Mouse (Mus musculus): ENCODE measurements around the gene Cdc42bpb. TPM values are rescaled to one million over a fixed set of nuclear protein-coding genes. Genes with fewer than 3 reads are reported as not detected.

Gene Cdc42bpb
- polyA plus RNA-seq, 1 experiment = 164 TPM

DNA sequence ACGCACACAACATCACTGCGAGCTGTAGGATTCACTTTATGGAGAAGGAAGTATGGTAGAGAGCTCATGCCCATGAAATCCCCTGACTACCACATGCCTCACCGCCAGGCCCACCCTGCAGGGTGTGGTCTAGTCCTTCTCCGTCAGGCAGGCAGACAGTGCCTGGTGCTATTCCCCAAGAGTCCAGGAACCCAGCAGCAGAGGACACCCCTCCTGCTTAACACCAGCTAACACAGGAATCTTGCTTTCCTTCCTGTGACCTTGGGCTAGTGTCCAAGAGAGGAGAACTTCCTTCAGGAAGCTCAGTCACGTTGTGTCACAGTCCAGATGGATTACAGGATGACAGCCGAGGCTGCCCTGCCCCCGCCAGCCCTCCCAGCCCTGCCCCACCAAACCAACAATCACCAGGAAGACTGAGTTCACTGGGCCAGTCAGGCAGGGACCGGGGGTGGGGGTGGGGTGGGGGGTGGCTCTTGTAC lies 9.2 kb upstream of the Cdc42bpb start:
- H3K4me3 ChIP-seq (ENCODE audit: insufficient read depth, low read depth, low read length) = no peak overlapping the region
- H3K27ac ChIP-seq (ENCODE audit: insufficient read depth, low read depth, low read length) = peak overlapping the region; percentile 66
- TF ChIP-seq POLR2A (IDR thresholded peaks at IDR 0.05; ENCODE audit: low read depth, low read length) = no peak
- no peak for TF ChIP-seq CTCF (conservative IDR thresholded peaks at IDR 0.05; ENCODE audit: insufficient read depth, insufficient read length, low read depth, low read length)
- 28% methylated on average over 8 of the region's 8 CpGs for WGBS
- H3K4me1 ChIP-seq (ENCODE audit: control insufficient read depth, insufficient read depth, low read length) = peaks cover 9% of the 10 kb centered on the region; the same call in 1 of the 2 replicates
- peak; percentile 92 for DNase-seq
- H3K27me3 ChIP-seq (replicated peaks; ENCODE audit: control insufficient read depth, insufficient read depth, low read length) = no peaks in the 10 kb centered on the region
- no peaks in the 10 kb centered on the region for H3K36me3 ChIP-seq (ENCODE audit: control insufficient read depth, insufficient read depth, low read length)

GRCm38 (mm10) chr12:111385883-111386641 lies 8.5 kb upstream of the Cdc42bpb start:
- Histone ChIP-seq H3K27ac (ENCODE audit: insufficient read depth, low read depth, low read length) (peak overlapping the region; percentile 66), H3K27me3 (replicated peaks; ENCODE audit: control insufficient read depth, insufficient read depth, low read length) (no peaks in the 10 kb centered on the region), H3K4me3 (ENCODE audit: insufficient read depth, low read depth, low read length) (no peak overlapping the region), H3K4me1 (ENCODE audit: control insufficient read depth, insufficient read depth, low read length) (peaks cover 14% of the 10 kb centered on the region; the same call in 1 of the 2 replicates), H3K36me3 (ENCODE audit: control insufficient read depth, insufficient read depth, low read length) (no peaks in the 10 kb centered on the region)
- no peak for TF ChIP-seq POLR2A (IDR thresholded peaks at IDR 0.05; ENCODE audit: low read depth, low read length)
- TF ChIP-seq CTCF (conservative IDR thresholded peaks at IDR 0.05; ENCODE audit: insufficient read depth, insufficient read length, low read depth, low read length) = no peak
- no peak for DNase-seq
- WGBS = 76% methylated on average over 13 of the region's 13 CpGs

- no peak overlapping the region for H3K27ac ChIP-seq (ENCODE audit: insufficient read depth, low read depth, low read length)
- H3K27me3 ChIP-seq (replicated peaks; ENCODE audit: control insufficient read depth, insufficient read depth, low read length) = no peaks in the 10 kb centered on the region
- no peak for DNase-seq
- TF ChIP-seq POLR2A (IDR thresholded peaks at IDR 0.05; ENCODE audit: low read depth, low read length) = no peak
- TF ChIP-seq CTCF (conservative IDR thresholded peaks at IDR 0.05; ENCODE audit: insufficient read depth, insufficient read length, low read depth, low read length) = no peak
- 70% methylated on average over 12 of the region's 12 CpGs for WGBS
- H3K4me1 ChIP-seq (ENCODE audit: control insufficient read depth, insufficient read depth, low read length) = peaks cover 27% of the 10 kb centered on the region; the same call in 1 of the 2 replicates
- H3K4me3 ChIP-seq (ENCODE audit: insufficient read depth, low read depth, low read length) = no peak overlapping the region
- H3K36me3 ChIP-seq (ENCODE audit: control insufficient read depth, insufficient read depth, low read length) = no peaks in the 10 kb centered on the region
Observed at GRCm38 (mm10) chr12:111378812-111379211, 1.3 kb upstream of the Cdc42bpb start.

GRCm38 (mm10) chr12:111377986-111378490 lies 520 bp upstream of the Cdc42bpb start:
- under 1% methylated on average over 32 of the region's 32 CpGs for WGBS
- H3K4me1 ChIP-seq (ENCODE audit: control insufficient read depth, insufficient read depth, low read length) = peaks cover 32% of the 10 kb centered on the region
- DNase-seq = peak; percentile 59
- peak overlapping the region; percentile 96 for H3K4me3 ChIP-seq (ENCODE audit: insufficient read depth, low read depth, low read length)
- H3K27ac ChIP-seq (ENCODE audit: insufficient read depth, low read depth, low read length) = peak overlapping the region; percentile 95
- no peaks in the 10 kb centered on the region for H3K36me3 ChIP-seq (ENCODE audit: control insufficient read depth, insufficient read depth, low read length)
- H3K27me3 ChIP-seq (replicated peaks; ENCODE audit: control insufficient read depth, insufficient read depth, low read length) = no peaks in the 10 kb centered on the region
- TF ChIP-seq CTCF (conservative IDR thresholded peaks at IDR 0.05; ENCODE audit: insufficient read depth, insufficient read length, low read depth, low read length) (0 out of 2 replicates have a peak, but pooled peaks have one; percentile 10), POLR2A (IDR thresholded peaks at IDR 0.05; ENCODE audit: low read depth, low read length) (no peak)

- peak overlapping the region; percentile 97 for H3K27ac ChIP-seq (ENCODE audit: insufficient read depth, low read depth, low read length)
- no peak for TF ChIP-seq CTCF (conservative IDR thresholded peaks at IDR 0.05; ENCODE audit: insufficient read depth, insufficient read length, low read depth, low read length)
- no peak for TF ChIP-seq POLR2A (IDR thresholded peaks at IDR 0.05; ENCODE audit: low read depth, low read length)
- no peaks in the 10 kb centered on the region for H3K36me3 ChIP-seq (ENCODE audit: control insufficient read depth, insufficient read depth, low read length)
- under 1% methylated on average over 49 of the region's 49 CpGs for WGBS
- H3K4me1 ChIP-seq (ENCODE audit: control insufficient read depth, insufficient read depth, low read length) = peaks cover 30% of the 10 kb centered on the region
- H3K4me3 ChIP-seq (ENCODE audit: insufficient read depth, low read depth, low read length) = peak overlapping the region; percentile 99
- DNase-seq = peak; percentile 77
- no peaks in the 10 kb centered on the region for H3K27me3 ChIP-seq (replicated peaks; ENCODE audit: control insufficient read depth, insufficient read depth, low read length)
Observed at GRCm38 (mm10) chr12:111376826-111377331, 639 bp downstream of the Cdc42bpb start.

DNA sequence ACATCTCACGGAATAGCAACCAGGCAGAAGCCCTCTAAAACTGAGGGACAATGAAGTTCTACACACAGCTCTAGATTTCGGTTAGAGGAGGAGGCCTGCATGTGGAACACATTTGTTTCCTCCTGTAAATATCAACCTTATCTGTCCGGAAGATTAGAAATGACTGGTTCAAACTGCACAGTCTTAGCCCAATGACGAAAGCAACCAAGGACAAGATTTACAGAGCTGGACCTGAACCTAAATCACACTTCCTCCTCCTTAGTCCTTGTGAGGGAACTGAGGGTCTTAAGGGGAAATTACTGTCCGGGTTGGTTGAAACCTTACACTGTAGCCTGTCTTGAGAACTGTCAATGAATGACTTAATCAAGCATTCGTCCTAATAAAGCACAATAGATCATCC lies 1.5 kb downstream of the Cdc42bpb start:
- Histone ChIP-seq H3K36me3 (ENCODE audit: control insufficient read depth, insufficient read depth, low read length) (no peaks in the 10 kb centered on the region), H3K4me3 (ENCODE audit: insufficient read depth, low read depth, low read length) (peak overlapping the region; percentile 99), H3K4me1 (ENCODE audit: control insufficient read depth, insufficient read depth, low read length) (peaks cover 25% of the 10 kb centered on the region), H3K27ac (ENCODE audit: insufficient read depth, low read depth, low read length) (peak overlapping the region; percentile 78), H3K27me3 (replicated peaks; ENCODE audit: control insufficient read depth, insufficient read depth, low read length) (no peaks in the 10 kb centered on the region)
- TF ChIP-seq CTCF (conservative IDR thresholded peaks at IDR 0.05; ENCODE audit: insufficient read depth, insufficient read length, low read depth, low read length) = no peak
- TF ChIP-seq POLR2A (IDR thresholded peaks at IDR 0.05; ENCODE audit: low read depth, low read length) = no peak
- no peak for DNase-seq
- 1% methylated on average over 6 of the region's 6 CpGs for WGBS

- TF ChIP-seq POLR2A (IDR thresholded peaks at IDR 0.05; ENCODE audit: low read depth, low read length) (no peak), CTCF (conservative IDR thresholded peaks at IDR 0.05; ENCODE audit: insufficient read depth, insufficient read length, low read depth, low read length) (no peak)
- Histone ChIP-seq H3K27ac (ENCODE audit: insufficient read depth, low read depth, low read length) (peak overlapping the region; percentile 78), H3K4me1 (ENCODE audit: control insufficient read depth, insufficient read depth, low read length) (peaks cover 25% of the 10 kb centered on the region), H3K27me3 (replicated peaks; ENCODE audit: control insufficient read depth, insufficient read depth, low read length) (no peaks in the 10 kb centered on the region), H3K4me3 (ENCODE audit: insufficient read depth, low read depth, low read length) (peak overlapping the region; percentile 99), H3K36me3 (ENCODE audit: control insufficient read depth, insufficient read depth, low read length) (no peaks in the 10 kb centered on the region)
- DNase-seq = no peak
- WGBS = 5% methylated on average over 12 of the region's 12 CpGs
Observed at GRCm38 (mm10) chr12:111375559-111375958, 2.0 kb downstream of the Cdc42bpb start.
